Mouse (Mus musculus) embryo, embryonic 9.5 days (tissue): ENCODE data around the gene Mthfsl.
"Not testable (repeated sequence)": the region's sequence is repeated elsewhere in the genome, so short reads cannot be mapped to it uniquely, and the experiment has no call there.

Experiments
- DNase-seq: peaks from one replicate; pipeline ENCODE4 v3.0.0-alpha.2; 2017; ENCODE audit errors: extremely low spot score

Mthfsl gene

GRCm38 (mm10) chr9:88691307-88691706 is 28.8 kb downstream of the Mthfsl start:
- DNase-seq, result not testable (repeated sequence)

DNA sequence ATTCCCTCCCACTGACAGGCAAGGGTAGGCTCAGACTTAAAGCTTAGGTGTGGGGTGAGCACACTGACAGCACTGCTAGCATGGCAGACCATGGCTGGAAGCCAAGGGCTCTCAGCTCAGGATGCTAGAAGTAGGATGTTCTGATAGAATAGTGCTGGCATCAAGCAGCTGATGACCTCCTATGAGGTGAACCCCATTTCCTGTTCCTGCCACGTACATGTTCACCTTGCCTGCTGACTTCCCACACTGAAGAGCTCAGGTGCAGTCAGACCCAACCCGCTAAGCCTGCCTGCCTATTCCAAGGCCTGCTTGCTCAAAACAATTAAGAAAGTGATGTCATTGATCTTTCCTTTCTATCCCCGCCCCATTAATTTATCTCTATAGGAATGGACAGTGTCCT is 30.6 kb downstream of the Mthfsl start:
- not testable (repeated sequence) for DNase-seq

DNA sequence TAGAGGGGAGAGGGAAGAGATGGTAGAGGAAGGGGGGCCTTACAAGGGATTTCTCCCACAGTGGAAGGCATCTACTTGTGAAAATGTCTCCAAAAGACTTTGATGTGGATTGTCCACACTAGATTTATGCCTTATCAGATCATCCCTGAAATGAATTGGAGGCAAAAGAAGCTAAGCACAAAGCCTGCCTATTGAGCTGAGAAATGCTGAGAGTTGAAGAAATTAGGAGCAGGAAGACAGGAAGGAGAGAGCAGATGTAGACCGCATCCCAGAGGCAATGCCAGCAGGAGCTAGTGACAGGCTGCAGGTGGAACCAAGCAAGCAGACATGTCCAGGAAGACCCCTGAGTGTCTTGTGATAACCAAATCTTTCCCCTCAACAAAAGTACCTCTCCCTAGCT is 33.4 kb downstream of the Mthfsl start:
- not testable (repeated sequence) for DNase-seq

- DNase-seq, result not testable (repeated sequence)
These were observed 61.8 kb downstream of the Mthfsl start for GRCm38 (mm10) chr9:88658341-88658740.

GRCm38 (mm10) chr9:88650742-88651141 is 69.4 kb downstream of the Mthfsl start:
- not testable (repeated sequence) for DNase-seq
